In genomic region chr19:61151372-61151700, GRCm38 (mm10) we compare ENCODE assay signal across 9 mouse cellular contexts. TPM values are rescaled to one million over a fixed set of nuclear protein-coding genes. Genes with fewer than 3 reads are reported as not detected.
DNase-seq lines count a peak whose midpoint lies in the region; ATAC-seq and TF ChIP-seq lines count a peak whose summit lies in the region.
"Had no signal": no experiment of that assay in that cellular context is flagged by ENCODE, and none has a peak within 500 bp of the region (broad histone marks: within the 10 kb centered on the region; RNA-seq: fewer than 3 reads in every experiment).

No protein-coding gene starts in this region.

- H3K9ac ChIP-seq in heart, embryonic 16.5 days (ENCODE audit: low read length) = peak overlapping the region; percentile 67
- H3K9ac ChIP-seq in stomach, embryonic 16.5 days (ENCODE audit: low read length) = peak overlapping the region; percentile 65

- 0 out of 2 replicates have a peak, but pooled peaks cover 5% of the 10 kb centered on the region for H3K4me1 ChIP-seq in heart, embryonic 16.5 days (ENCODE audit: control insufficient read depth, insufficient read depth, low read length)
- H3K4me1 ChIP-seq in stomach, embryonic 16.5 days (ENCODE audit: control insufficient read depth, insufficient read depth, low read length) = no peaks in the 10 kb centered on the region

- 7% methylated on average over 8 of the region's 8 CpGs for WGBS in heart, embryonic 16.5 days
- 4% methylated on average over 8 of the region's 8 CpGs for WGBS in stomach, embryonic 16.5 days

- no peak for TF ChIP-seq CTCF in gastrocnemius, adult 2 months (IDR thresholded peaks at IDR 0.05)

- H3K9me3 ChIP-seq in heart, embryonic 16.5 days (replicated peaks; ENCODE audit: control insufficient read depth, low read length) = peaks cover 3% of the 10 kb centered on the region
- H3K9me3 ChIP-seq in stomach, embryonic 16.5 days (replicated peaks; ENCODE audit: control insufficient read depth, low read length) = no peaks in the 10 kb centered on the region

- no peaks in the 10 kb centered on the region for H3K36me3 ChIP-seq in heart, embryonic 16.5 days (ENCODE audit: control insufficient read depth, insufficient read depth)
- no peaks in the 10 kb centered on the region for H3K36me3 ChIP-seq in stomach, embryonic 16.5 days (ENCODE audit: control insufficient read depth, insufficient read depth, low read length)

- peak; percentile 81 for ATAC-seq in heart, embryonic 16.5 days (replicated peaks; ENCODE audit: extremely low read depth, insufficient read depth, low FRiP score)
- peak; percentile 81 for ATAC-seq in megakaryocyte progenitor cell, adult 5-6 weeks (replicated peaks; ENCODE audit: poor library complexity)
- ATAC-seq in stomach, embryonic 16.5 days (ENCODE audit: insufficient read depth, low FRiP score) = peak; percentile 92

- DNase-seq in gastrocnemius, adult 2 months = no peak
- DNase-seq in gastrocnemius, adult 8-10 months (ENCODE audit: low spot score in 2 of 2) = no peak
- peak; percentile 32 for DNase-seq in adrenal gland, postnatal 14 days
- DNase-seq in kidney, postnatal 36 days = peak; percentile 28 to 67
- DNase-seq in cerebellum, adult 8-10 months = no peak

- H3K27ac ChIP-seq in gastrocnemius, adult 2 months = no peak overlapping the region
- no peak overlapping the region for H3K27ac ChIP-seq in heart, embryonic 16.5 days (ENCODE audit: low read length)
- H3K27ac ChIP-seq in stomach, embryonic 16.5 days (ENCODE audit: low read length) = no peak overlapping the region; the same call in 1 of the 2 replicates

- H3K4me2 ChIP-seq in heart, embryonic 16.5 days (ENCODE audit: low read depth, low read length) = peak overlapping the region; percentile 89
- peak overlapping the region; percentile 72 for H3K4me2 ChIP-seq in stomach, embryonic 16.5 days (ENCODE audit: low read depth, low read length)

- no peaks in the 10 kb centered on the region for H3K27me3 ChIP-seq in heart, embryonic 16.5 days (ENCODE audit: control insufficient read depth, insufficient read depth, low read length)
- H3K27me3 ChIP-seq in stomach, embryonic 16.5 days (ENCODE audit: control insufficient read depth, insufficient read depth, low read length) = no peaks in the 10 kb centered on the region

- intact Hi-C loops in gastrocnemius, adult 2 months (cut with DNase I) = no loop called here

- peak overlapping the region; percentile 65 for H3K4me3 ChIP-seq in gastrocnemius, adult 2 months
- H3K4me3 ChIP-seq in heart, embryonic 16.5 days (ENCODE audit: low read length) = peak overlapping the region; percentile 60
- peak overlapping the region; percentile 50 for H3K4me3 ChIP-seq in stomach, embryonic 16.5 days (replicated peaks; ENCODE audit: low read length)
- H3K4me3 ChIP-seq: myocyte had no signal

RNA-seq across cellular contexts. Expression of gene Zfp950, which starts 10.7 kb away (rescaled TPM):
- total RNA-seq in gastrocnemius, adult 2 months (2021) = 1 to 10 TPM; 3.5 to 5.4 TPM
- 1 to 10 TPM; 1.5 to 7.1 (median 4.6) TPM for total RNA-seq in gastrocnemius, adult 8-10 months (2022)
- 25.2 and 26.7 TPM in 2 replicates for total RNA-seq in adrenal gland, postnatal 14 days (2021)
- polyA plus RNA-seq in heart, embryonic 16.5 days (2015; fragmentation: Nextera tagmentation; extraction: Ambion mirVana) = 25.6 and 29.1 TPM in 2 replicates
- total RNA-seq in megakaryocyte progenitor cell, adult 5-6 weeks (2015) = 45.7 and 47.3 TPM in 2 replicates
- total RNA-seq in megakaryocyte progenitor cell, adult 5-6 weeks (2017) = 31.7 and 57.1 TPM in 2 replicates
- 35.2 and 40.7 TPM in 2 replicates for polyA plus RNA-seq in stomach, embryonic 16.5 days (2015; fragmentation: Nextera tagmentation; extraction: Ambion mirVana)

RNA-seq across cellular contexts. Expression of gene Gm7102, which starts 24.8 kb away (rescaled TPM):
- total RNA-seq in gastrocnemius, adult 2 months (2021) = not detected
- not detected for total RNA-seq in gastrocnemius, adult 8-10 months (2022)
- not detected in 2 replicates for total RNA-seq in adrenal gland, postnatal 14 days (2021)
- 0.18 and 0.21 TPM in 2 replicates for polyA plus RNA-seq in heart, embryonic 16.5 days (2015; fragmentation: Nextera tagmentation; extraction: Ambion mirVana)
- total RNA-seq in megakaryocyte progenitor cell, adult 5-6 weeks (2015) = 0.17 and 0.29 TPM in 2 replicates
- 0.12 and 0.41 TPM in 2 replicates for total RNA-seq in megakaryocyte progenitor cell, adult 5-6 weeks (2017)
- polyA plus RNA-seq in stomach, embryonic 16.5 days (2015; fragmentation: Nextera tagmentation; extraction: Ambion mirVana) = 0.18 and 0.30 TPM in 2 replicates
- polyA plus RNA-seq: myocyte had no signal

RNA-seq across cellular contexts. Expression of gene Gm6020, which starts 32.4 kb away (rescaled TPM):
- total RNA-seq in gastrocnemius, adult 2 months (2021) = not detected
- not detected for total RNA-seq in gastrocnemius, adult 8-10 months (2022)
- not detected in 2 replicates for total RNA-seq in adrenal gland, postnatal 14 days (2021)
- not detected in 2 replicates for polyA plus RNA-seq in heart, embryonic 16.5 days (2015; fragmentation: Nextera tagmentation; extraction: Ambion mirVana)
- not detected in 2 replicates for total RNA-seq in megakaryocyte progenitor cell, adult 5-6 weeks (2015)
- not detected in 2 replicates for total RNA-seq in megakaryocyte progenitor cell, adult 5-6 weeks (2017)
- polyA plus RNA-seq in stomach, embryonic 16.5 days (2015; fragmentation: Nextera tagmentation; extraction: Ambion mirVana) = not detected in 2 replicates
- polyA plus RNA-seq: myocyte had no signal

Comparison
In these comparisons a context has a peak if more than half of its experiments do, and no peak if none do; other contexts are left out.
1. DNase-seq: peak in adrenal gland, postnatal 14 days (single experiment) and kidney, postnatal 36 days (2 of 2); none in gastrocnemius, adult 2 months (single experiment), gastrocnemius, adult 8-10 months (0 of 2) and cerebellum, adult 8-10 months (single experiment).
2. Peak in every context shown above with its lines, with median percentiles within 50 percentile points of each other: H3K4me3 ChIP-seq and ATAC-seq.